Mouse (Mus musculus) spleen, postnatal 36 days (tissue): Measurements from ENCODE around the gene Wars2.

ENCODE experiments used
- DNase-seq, 2 experiments: peaks; one replicate each; pipeline ENCODE4 v3.0.0; 2022; ENCODE audit warnings: low spot score in 2 of 2, mixed read lengths in 1 of 2

The Wars2 gene

DNA sequence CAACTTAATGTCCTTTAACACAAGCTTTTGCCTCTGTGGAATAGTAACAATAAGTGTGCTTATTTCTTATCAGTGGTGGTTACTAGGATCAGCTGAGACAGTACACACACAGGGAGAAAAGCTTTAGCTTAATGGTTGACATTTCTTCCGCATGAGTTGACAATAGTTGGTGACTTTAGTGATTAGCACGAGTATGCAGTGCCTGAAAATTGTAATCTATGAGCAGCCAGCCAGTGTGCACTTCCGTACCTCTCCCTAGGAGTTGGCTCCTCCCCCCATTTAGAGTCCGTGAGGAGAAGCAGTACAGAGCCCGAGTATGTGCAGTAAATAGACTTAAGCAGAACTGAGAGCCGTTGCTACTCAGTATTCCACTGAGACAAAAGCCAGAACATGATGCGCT lies 123.8 kb downstream of the Wars2 start:
- DNase-seq, result no peak

DNA sequence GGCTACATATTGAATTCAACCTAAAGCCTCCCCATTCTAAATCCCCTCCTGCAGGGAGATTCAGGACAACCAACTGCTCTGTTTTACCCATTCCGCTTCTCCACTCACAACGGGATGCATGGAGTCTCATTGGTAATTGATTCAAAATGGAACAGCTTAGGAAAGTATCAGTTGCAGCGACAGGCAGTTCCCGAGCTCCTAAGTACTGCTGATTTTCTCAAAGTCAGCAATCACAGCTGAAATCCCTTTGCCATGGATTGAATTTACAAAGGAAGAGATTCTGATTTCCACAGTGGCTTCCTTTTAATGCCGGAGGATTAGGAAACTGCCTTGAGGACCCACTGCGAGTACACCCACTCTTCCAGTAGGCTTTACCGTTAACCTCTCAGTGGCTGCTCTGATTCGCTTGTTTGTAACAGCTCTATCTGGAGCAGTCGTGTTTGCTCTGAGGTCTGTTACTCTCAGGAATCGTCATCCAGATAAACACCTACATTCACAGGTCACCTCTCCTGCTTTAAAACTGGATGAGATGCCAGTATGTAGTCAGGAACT lies 126.0 kb downstream of the Wars2 start:
- no peak for DNase-seq

DNA sequence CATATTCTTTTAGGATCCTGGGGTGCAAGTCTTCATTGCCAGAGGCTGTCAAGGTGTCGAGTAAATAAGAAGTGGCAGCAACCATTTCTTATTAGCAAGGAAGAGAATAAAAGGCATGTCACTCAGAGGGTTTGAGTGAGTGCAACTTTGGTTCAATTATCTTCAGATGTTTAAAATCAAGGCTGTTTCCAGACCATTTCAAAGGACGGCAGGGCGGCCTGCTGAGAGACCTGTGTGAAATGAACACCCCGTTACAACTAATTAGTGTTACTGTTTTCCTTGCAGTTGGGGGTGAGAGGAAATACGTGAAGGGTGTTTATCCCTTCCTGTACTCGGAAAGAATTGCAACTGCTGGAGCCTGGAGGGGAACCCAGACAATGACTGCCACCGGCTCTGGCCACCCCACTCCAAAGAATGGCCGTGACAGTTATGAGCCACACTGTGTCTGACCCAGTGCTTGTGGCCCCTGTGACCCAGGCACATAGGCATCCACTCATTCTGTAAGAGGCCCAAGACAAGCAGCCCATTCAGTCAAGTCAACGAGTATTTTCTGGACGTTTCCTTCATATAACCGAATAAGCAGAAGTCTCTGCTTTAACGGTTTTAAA lies 137.2 kb downstream of the Wars2 start:
- DNase-seq, result no peak

DNA sequence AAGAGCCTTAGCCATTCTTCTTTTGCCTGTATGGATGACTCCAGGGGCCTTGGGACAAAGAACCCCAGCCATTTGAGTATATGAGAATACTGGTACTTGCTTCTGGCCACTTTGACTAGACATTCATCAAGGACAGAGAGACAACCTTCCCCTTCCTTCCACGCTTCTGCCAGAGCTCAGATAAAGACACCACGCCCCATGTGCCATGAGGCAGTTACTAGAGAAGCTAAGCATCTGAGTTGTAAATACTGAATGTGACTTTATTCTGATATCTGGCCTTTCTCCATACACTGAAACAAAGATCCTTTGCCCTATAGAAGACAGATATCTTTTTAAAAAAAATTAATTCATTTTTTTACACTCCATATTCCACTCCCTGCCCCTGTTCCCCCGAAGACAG lies 138.8 kb downstream of the Wars2 start:
- no peak for DNase-seq

DNA sequence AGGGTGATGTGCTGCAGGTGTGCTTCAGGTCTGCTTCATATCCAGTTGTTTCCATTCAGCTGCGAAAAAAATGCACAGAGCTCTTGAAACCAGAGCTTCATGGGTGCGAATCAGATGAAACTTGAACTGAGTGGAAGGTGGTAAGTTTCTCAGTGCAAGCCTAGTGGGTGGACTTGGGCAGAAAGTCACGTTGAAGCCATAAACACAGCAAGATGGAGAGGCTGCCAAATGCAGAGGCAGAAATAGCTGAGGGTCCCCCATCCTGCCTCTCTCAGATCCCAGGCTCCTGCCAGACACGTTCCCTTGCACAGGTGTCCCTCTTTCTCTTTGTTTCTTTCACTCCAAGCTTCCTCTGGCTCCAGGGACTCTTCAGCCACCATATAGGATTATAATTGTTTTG lies 140.6 kb downstream of the Wars2 start:
- no peak for DNase-seq

DNA sequence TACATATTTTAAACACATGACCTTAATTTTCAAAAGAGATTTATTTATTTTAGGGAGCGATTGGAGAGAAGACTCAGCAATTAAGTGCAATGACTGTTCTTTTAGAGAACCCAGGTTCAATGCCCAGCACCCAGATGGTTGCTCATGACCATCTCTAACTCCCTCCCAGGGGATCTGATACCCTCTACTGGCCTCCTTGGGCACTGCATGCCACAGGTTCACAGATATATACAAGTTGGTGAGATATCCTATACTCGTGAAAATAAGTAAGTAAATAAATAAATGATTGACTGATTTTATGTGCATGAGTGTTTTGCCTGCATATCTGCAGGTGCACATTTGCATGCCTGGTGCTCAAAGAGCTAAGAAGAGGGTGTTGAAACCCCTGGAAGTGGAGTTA lies 147.4 kb downstream of the Wars2 start:
- no peak for DNase-seq
